Mouse (Mus musculus): ENCODE results near the gene Srpk2. TPM values are rescaled to one million over a fixed set of nuclear protein-coding genes. Genes with fewer than 3 reads are reported as not detected.
"Not testable (repeated sequence)": the region's sequence is repeated elsewhere in the genome, so short reads cannot be mapped to it uniquely, and the experiment has no call there.

The Srpk2 gene
- polyA plus RNA-seq (2015; fragmentation: Nextera tagmentation; extraction: Ambion mirVana) = 94.5 and 101 TPM in 2 replicates

DNA sequence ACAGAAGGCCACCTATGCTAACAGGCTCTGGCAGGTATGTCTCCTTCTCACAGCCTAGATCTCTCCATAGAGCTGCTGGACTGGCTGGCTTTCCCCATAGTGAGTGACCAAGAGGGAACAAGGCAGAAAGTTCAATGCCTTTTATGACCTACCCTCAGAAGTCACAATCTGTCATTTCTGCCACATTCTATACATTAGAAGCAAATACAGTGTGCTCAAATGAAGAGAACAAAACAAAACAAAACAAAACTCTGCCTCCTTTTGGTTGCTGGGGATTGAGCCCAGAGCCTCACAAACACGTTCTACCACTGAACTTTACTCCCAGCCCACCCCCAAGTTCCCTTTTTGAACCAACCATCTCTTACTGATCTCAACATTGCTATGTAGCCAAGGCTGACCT, at the start of gene Srpk2:
Gene Srpk2, minus strand, starts transcription at position 101 of the 400 bp plus-strand sequence.
- Histone ChIP-seq H3K4me3 (replicated peaks) (no peak within 1 kb of the TSS), H3K9me3 (replicated peaks) (no peaks in the 10 kb centered on the region), H3K4me2 (no peak within 1 kb of the TSS), H3K4me1 (no peaks in the 10 kb centered on the region), H3K36me3 (no peaks in the 10 kb centered on the region), H3K27ac (replicated peaks) (no peak within 1 kb of the TSS), H3K9ac (replicated peaks) (no peak within 1 kb of the TSS), H3K27me3 (replicated peaks) (no peaks in the 10 kb centered on the region)
- WGBS = 65% methylated on average over 1 of the region's 1 CpGs
- no peak for ATAC-seq (ENCODE audit: low FRiP score)

GRCm38 (mm10) chr5:23721956-23722355, 37.5 kb upstream of the Srpk2 start:
- H3K4me2 ChIP-seq = no peak overlapping the region
- no peak overlapping the region for H3K9ac ChIP-seq (replicated peaks)
- no peaks in the 10 kb centered on the region for H3K9me3 ChIP-seq (replicated peaks)
- no peaks in the 10 kb centered on the region for H3K36me3 ChIP-seq
- WGBS = 90% methylated on average over 2 of the region's 2 CpGs
- H3K27ac ChIP-seq (replicated peaks) = no peak overlapping the region
- no peak overlapping the region for H3K4me3 ChIP-seq (replicated peaks)
- no peaks in the 10 kb centered on the region for H3K4me1 ChIP-seq
- no peak for ATAC-seq (ENCODE audit: low FRiP score)
- no peaks in the 10 kb centered on the region for H3K27me3 ChIP-seq (replicated peaks)

DNA sequence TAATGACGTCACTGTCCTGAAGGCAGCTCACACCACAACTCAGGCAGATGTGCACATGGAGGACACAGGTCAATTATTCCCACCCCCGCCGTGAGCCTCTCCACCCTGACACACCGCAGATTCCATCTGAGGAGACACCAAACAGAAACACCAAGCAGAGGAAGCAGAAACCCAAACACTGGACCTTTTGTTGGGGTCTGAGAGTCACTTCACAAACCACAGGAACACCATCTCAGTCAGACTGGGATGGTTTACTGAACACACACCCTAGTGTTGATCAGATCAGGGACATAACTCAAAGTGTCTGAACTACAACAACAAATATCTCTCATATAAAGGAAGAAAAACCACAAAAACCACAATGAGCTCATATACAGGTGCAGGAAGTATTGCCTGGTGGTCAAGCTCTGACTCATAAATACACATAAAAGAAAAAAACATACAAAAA, 34.5 kb upstream of the Srpk2 start:
- Histone ChIP-seq H3K27me3 (replicated peaks) (no peaks in the 10 kb centered on the region), H3K4me3 (replicated peaks) (no peak overlapping the region), H3K27ac (replicated peaks) (no peak overlapping the region), H3K36me3 (no peaks in the 10 kb centered on the region), H3K4me2 (no peak overlapping the region), H3K9me3 (replicated peaks) (no peaks in the 10 kb centered on the region), H3K4me1 (no peaks in the 10 kb centered on the region), H3K9ac (replicated peaks) (no peak overlapping the region)
- 87% methylated on average over 4 of the region's 4 CpGs for WGBS
- no peak for ATAC-seq (ENCODE audit: low FRiP score)

DNA sequence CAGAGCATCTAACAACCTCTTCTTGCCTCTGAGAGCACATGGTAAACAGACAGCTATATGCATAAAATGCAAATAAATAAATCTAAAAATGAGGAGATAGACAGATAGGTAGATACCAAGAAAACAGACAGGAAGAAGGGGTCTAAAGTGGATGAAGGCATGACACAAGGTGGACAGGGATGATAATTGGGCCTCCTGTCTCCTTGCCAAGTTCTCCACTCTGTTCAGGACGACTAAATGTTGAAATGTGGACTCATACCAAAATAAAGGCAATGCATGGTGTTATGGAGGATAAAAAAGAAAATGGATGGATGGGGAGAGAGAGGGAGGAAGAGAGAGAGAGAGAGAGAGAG, 33.7 kb upstream of the Srpk2 start:
- Histone ChIP-seq H3K9ac (replicated peaks) (no peak overlapping the region), H3K4me2 (no peak overlapping the region), H3K27ac (replicated peaks) (no peak overlapping the region), H3K27me3 (replicated peaks) (no peaks in the 10 kb centered on the region), H3K4me3 (replicated peaks) (no peak overlapping the region), H3K4me1 (no peaks in the 10 kb centered on the region), H3K36me3 (no peaks in the 10 kb centered on the region), H3K9me3 (replicated peaks) (no peaks in the 10 kb centered on the region)
- WGBS = 73% methylated on average over 1 of the region's 1 CpGs
- ATAC-seq (ENCODE audit: low FRiP score) = no peak

GRCm38 (mm10) chr5:23717469-23718181, 33.2 kb upstream of the Srpk2 start:
- no peak for ATAC-seq (ENCODE audit: low FRiP score)
- Histone ChIP-seq H3K9ac (replicated peaks) (no peak overlapping the region), H3K27ac (replicated peaks) (no peak overlapping the region), H3K4me1 (no peaks in the 10 kb centered on the region), H3K4me2 (no peak overlapping the region), H3K36me3 (no peaks in the 10 kb centered on the region), H3K9me3 (replicated peaks) (no peaks in the 10 kb centered on the region), H3K4me3 (replicated peaks) (no peak overlapping the region), H3K27me3 (replicated peaks) (no peaks in the 10 kb centered on the region)
- WGBS = 87% methylated on average over 3 of the region's 3 CpGs

DNA sequence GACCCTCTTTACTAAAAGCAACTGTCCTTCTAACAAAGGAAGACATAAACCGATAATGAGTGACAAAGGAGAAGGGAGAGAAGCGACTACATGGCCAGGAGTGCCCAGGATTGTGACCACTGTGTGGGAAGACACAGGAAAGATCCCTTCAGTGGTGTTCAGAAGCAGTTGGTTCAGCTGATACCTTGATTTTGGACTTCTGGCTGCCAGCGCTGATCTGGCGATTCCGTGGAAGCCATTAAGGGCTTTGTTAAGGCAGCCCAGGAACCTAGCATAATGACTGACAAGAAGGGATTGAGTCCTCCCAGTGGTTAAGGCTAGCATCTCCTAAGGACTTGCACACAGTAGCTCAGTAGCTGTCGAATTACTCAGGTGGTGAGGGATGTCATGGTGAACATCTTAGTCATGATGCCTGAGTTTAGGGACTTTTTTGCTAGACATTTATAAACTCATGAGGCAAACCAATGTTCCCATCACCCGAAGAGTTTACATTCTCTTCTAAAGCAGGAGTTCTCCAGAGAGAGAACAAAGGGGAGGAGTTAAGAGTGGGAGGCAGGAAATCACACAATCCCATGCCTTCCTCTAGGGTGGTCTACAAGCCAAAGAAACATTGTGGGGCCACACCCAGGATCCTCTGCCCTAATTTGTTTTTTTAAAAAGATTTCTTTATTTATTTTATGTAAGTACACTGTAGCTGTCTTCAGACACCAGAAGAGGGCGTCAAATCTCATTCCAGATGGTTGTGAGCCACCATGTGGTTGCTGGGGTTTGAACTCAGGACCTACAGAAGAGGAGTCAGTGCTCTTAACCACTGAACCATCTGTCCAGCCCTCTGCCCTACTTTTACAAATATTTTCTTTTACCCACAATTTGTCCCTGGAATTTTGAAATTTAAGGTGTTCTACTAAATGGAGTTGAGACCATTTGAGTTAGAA, 29.3 kb upstream of the Srpk2 start:
- H3K4me3 ChIP-seq (replicated peaks) = no peak overlapping the region
- ATAC-seq (ENCODE audit: low FRiP score) = no peak
- peaks cover 16% of the 10 kb centered on the region for H3K36me3 ChIP-seq
- H3K27ac ChIP-seq (replicated peaks) = no peak overlapping the region
- 87% methylated on average over 8 of the region's 8 CpGs for WGBS
- peaks cover 5% of the 10 kb centered on the region; the same call in 1 of the 2 replicates for H3K9me3 ChIP-seq (replicated peaks)
- no peaks in the 10 kb centered on the region for H3K27me3 ChIP-seq (replicated peaks)
- no peak overlapping the region for H3K9ac ChIP-seq (replicated peaks)
- no peak overlapping the region for H3K4me2 ChIP-seq
- H3K4me1 ChIP-seq = peaks cover 4% of the 10 kb centered on the region; the same call in 1 of the 2 replicates

DNA sequence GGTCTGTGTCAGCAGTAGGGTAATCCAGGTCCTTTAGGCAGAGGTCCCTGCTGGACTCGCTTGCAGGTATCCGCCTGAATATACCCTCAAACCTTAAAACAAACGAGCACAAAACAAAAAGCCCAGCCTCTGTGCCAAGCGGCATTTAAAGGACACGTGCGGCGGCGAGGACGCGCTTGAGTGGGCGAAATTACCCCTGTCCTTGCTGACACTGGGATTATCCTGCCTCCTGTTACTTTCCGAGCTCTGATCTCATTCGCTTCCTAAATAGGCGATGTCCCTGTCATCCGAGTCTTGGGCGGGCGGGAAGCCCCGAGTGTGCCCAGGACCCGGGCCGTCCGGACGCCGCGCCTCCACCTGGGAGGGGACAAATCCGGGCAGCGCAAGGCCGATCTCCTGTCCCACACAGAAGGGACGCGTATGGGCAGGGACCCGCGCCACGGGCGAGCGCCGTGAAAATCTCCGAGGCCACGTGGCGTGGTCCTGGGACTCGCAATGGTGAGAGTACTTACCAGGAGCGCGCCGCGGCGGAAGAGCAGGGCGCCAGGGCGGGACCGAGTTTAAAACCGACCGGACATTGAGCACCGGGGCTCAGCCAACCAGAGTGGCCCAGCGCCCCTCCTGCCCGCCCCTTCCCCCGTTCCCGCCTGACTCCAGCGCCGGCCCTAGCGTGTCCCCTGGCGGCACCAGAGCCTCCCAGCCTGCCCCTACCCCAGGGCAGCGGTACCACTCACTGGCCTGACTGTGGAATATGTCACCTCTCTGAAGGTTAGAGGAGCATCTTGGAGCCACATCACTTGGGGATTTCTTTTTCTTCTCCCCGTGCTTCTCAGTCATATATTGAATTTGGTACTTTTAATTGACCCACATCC, 27.9 kb upstream of the Srpk2 start:
- peak overlapping the region; percentile 87 for H3K4me2 ChIP-seq
- no peaks in the 10 kb centered on the region for H3K27me3 ChIP-seq (replicated peaks)
- peak overlapping the region; percentile 65 for H3K9ac ChIP-seq (replicated peaks)
- ATAC-seq (ENCODE audit: low FRiP score) = peak; percentile 97
- peak overlapping the region; percentile 75 for H3K27ac ChIP-seq (replicated peaks)
- peaks cover 23% of the 10 kb centered on the region for H3K36me3 ChIP-seq
- peaks cover 4% of the 10 kb centered on the region; the same call in 1 of the 2 replicates for H3K4me1 ChIP-seq
- 4% methylated on average over 56 of the region's 60 CpGs for WGBS
- H3K4me3 ChIP-seq (replicated peaks) = peak overlapping the region; percentile 76
- peaks cover 5% of the 10 kb centered on the region; the same call in 1 of the 2 replicates for H3K9me3 ChIP-seq (replicated peaks)

- Histone ChIP-seq H3K9ac (replicated peaks) (peak overlapping the region; percentile 65), H3K36me3 (peaks cover 30% of the 10 kb centered on the region), H3K27ac (replicated peaks) (peak overlapping the region; percentile 75; the same call in 1 of the 2 replicates), H3K4me3 (replicated peaks) (peak overlapping the region; percentile 76), H3K4me2 (peak overlapping the region; percentile 87)
- 50% methylated on average over 6 of the region's 6 CpGs for WGBS
- H3K4me1 ChIP-seq; H3K27me3 ChIP-seq (replicated peaks); H3K9me3 ChIP-seq (replicated peaks): not testable (repeated sequence)
- peak; percentile 47 for ATAC-seq (ENCODE audit: low FRiP score)
Observed at GRCm38 (mm10) chr5:23711671-23712129, 27.3 kb upstream of the Srpk2 start.

- Histone ChIP-seq H3K9ac (replicated peaks) (no peak overlapping the region), H3K27ac (replicated peaks) (no peak overlapping the region), H3K4me2 (peak overlapping the region; percentile 87), H3K36me3 (peaks cover 33% of the 10 kb centered on the region), H3K4me3 (replicated peaks) (0 out of 2 replicates have a peak overlapping the region, but pooled peaks have one; percentile 76), H3K27me3 (replicated peaks) (no peaks in the 10 kb centered on the region), H3K9me3 (replicated peaks) (peaks cover 5% of the 10 kb centered on the region; the same call in 1 of the 2 replicates), H3K4me1 (peaks cover 4% of the 10 kb centered on the region; the same call in 1 of the 2 replicates)
- ATAC-seq (ENCODE audit: low FRiP score) = no peak
- WGBS = 94% methylated on average over 4 of the region's 4 CpGs
Observed at GRCm38 (mm10) chr5:23711244-23711643, 26.8 kb upstream of the Srpk2 start.

GRCm38 (mm10) chr5:23709661-23710060, 25.2 kb upstream of the Srpk2 start:
- H3K36me3 ChIP-seq = peaks cover 36% of the 10 kb centered on the region
- no peak overlapping the region for H3K4me3 ChIP-seq (replicated peaks)
- peaks cover 4% of the 10 kb centered on the region; the same call in 1 of the 2 replicates for H3K4me1 ChIP-seq
- H3K9ac ChIP-seq (replicated peaks) = no peak overlapping the region
- no peak for ATAC-seq (ENCODE audit: low FRiP score)
- H3K9me3 ChIP-seq (replicated peaks) = peaks cover 8% of the 10 kb centered on the region
- H3K27ac ChIP-seq (replicated peaks) = no peak overlapping the region
- 98% methylated on average over 1 of the region's 1 CpGs for WGBS
- no peaks in the 10 kb centered on the region for H3K27me3 ChIP-seq (replicated peaks)
- H3K4me2 ChIP-seq = no peak overlapping the region

All from neural tube, embryonic 15.5 days (tissue).